Mouse (Mus musculus) G1E (cell line): ENCODE results near the gene Pip4k2b. TPM values are rescaled to one million over a fixed set of nuclear protein-coding genes. Genes with fewer than 3 reads are reported as not detected.

Source experiments
- ATAC-seq: 2 replicates; pipeline ENCODE4 v1.8.0; 2016; ENCODE audit warnings: mild to moderate bottlenecking; ENCODE audit not compliant: insufficient number of reproducible peaks, poor library complexity, low FRiP score, severe bottlenecking; ENCODE audit errors: extremely low read depth
- DNase-seq: peaks from one replicate; pipeline ENCODE4 v3.0.0; 2012; ENCODE audit warnings: low spot score
- H3K27me3 ChIP-seq: 2 replicates; pipeline ENCODE4 v1.6.1; 2012; ENCODE audit warnings: mild to moderate bottlenecking, low read length, inconsistent platforms; ENCODE audit not compliant: insufficient read depth
- H3K36me3 ChIP-seq: replicated peaks from 2 replicates; pipeline ENCODE3; 2012; ENCODE audit warnings: mild to moderate bottlenecking, inconsistent platforms
- H3K4me1 ChIP-seq: 2 replicates; pipeline ENCODE4 v1.6.1; 2012; ENCODE audit warnings: low read depth, low read length, inconsistent platforms, mixed read lengths; ENCODE audit not compliant: insufficient read depth
- H3K4me3 ChIP-seq: 2 replicates; pipeline ENCODE4 v1.5.1; 2012; ENCODE audit warnings: low read depth, mild to moderate bottlenecking, inconsistent platforms, low read length, moderate library complexity, mixed read lengths
- H3K9me3 ChIP-seq: replicated peaks from 2 replicates; pipeline ENCODE4 v1.6.1; 2012; ENCODE audit warnings: inconsistent platforms
- CTCF ChIP-seq: IDR thresholded peaks from 2 replicates; pipeline ENCODE4 v1.5.1; 2012; ENCODE audit warnings: low read depth, low read length, inconsistent platforms, mixed read lengths
- GATA1 ChIP-seq: IDR thresholded peaks from 2 replicates; pipeline ENCODE4 v1.6.1; 2012; ENCODE audit warnings: borderline replicate concordance, low read length, inconsistent platforms, mixed read lengths
- GATA2 ChIP-seq: IDR thresholded peaks from 2 replicates; pipeline ENCODE4 v1.6.1; 2012; ENCODE audit warnings: low read depth, low read length, inconsistent platforms, borderline replicate concordance
- POLR2AphosphoS5 ChIP-seq: IDR thresholded peaks from 2 replicates; pipeline ENCODE4 v1.6.1; 2012; ENCODE audit warnings: low read depth, low read length, inconsistent platforms; ENCODE audit not compliant: insufficient replicate concordance
- TAL1 ChIP-seq: conservative IDR thresholded peaks from 2 replicates; pipeline ENCODE4 v1.6.1; 2012; ENCODE audit warnings: low read depth, low read length, inconsistent platforms, mixed read lengths
- polyA plus RNA-seq: library from polyadenylated mRNA; stranded (reverse); fragments of >175 nt; gene quantifications from 2 replicates; pipeline ENCODE4 v1.2.3, GENCODE M21; 2012
- total RNA-seq, 2 experiments: library from RNA; stranded (forward) in 1 of 2; stranded (reverse) in 1 of 2; fragments of 200-1000 nt in 1 of 2; fragments of >200 nt in 1 of 2; fragmentation: Nextera tagmentation in 1 of 2; gene quantifications; 2 replicates each; pipeline ENCODE4 v1.2.3; 2014 to 2017

Pip4k2b gene
- total and polyA plus RNA-seq, 3 experiments: 16.7 to 25.6 (median 19.6) TPM

GRCm38 (mm10) chr11:97733689-97734088 lies 10.8 kb downstream of the Pip4k2b start:
- no peaks in the 10 kb centered on the region for H3K27me3 ChIP-seq
- TF ChIP-seq TAL1 (no peak), POLR2AphosphoS5 (no peak), GATA2 (no peak), GATA1 (no peak), CTCF (no peak)
- peaks cover 77% of the 10 kb centered on the region for H3K36me3 ChIP-seq
- H3K9me3 ChIP-seq: no peaks in the 10 kb centered on the region
- DNase-seq: no peak
- H3K4me1 ChIP-seq: no peaks in the 10 kb centered on the region; the same call in 1 of the 2 replicates
- no peak for ATAC-seq
- no peak overlapping the region for H3K4me3 ChIP-seq

GRCm38 (mm10) chr11:97728730-97729129 lies 15.8 kb downstream of the Pip4k2b start:
- Histone ChIP-seq H3K4me3 (no peak overlapping the region), H3K36me3 (peaks cover 93% of the 10 kb centered on the region), H3K4me1 (no peaks in the 10 kb centered on the region), H3K27me3 (no peaks in the 10 kb centered on the region), H3K9me3 (no peaks in the 10 kb centered on the region)
- TF ChIP-seq POLR2AphosphoS5 (no peak), GATA2 (no peak), CTCF (no peak)
- DNase-seq (no peak), ATAC-seq (no peak)

- TF ChIP-seq POLR2AphosphoS5: no peak
- Histone ChIP-seq H3K4me1 (no peaks in the 10 kb centered on the region), H3K9me3 (no peaks in the 10 kb centered on the region), H3K4me3 (no peak overlapping the region), H3K27me3 (no peaks in the 10 kb centered on the region), H3K36me3 (peaks cover 94% of the 10 kb centered on the region)
- no peak for DNase-seq
- no peak for ATAC-seq
These were observed 16.2 kb downstream of the Pip4k2b start for GRCm38 (mm10) chr11:97728311-97728710.

- DNase-seq (no peak), ATAC-seq (no peak)
- TF ChIP-seq GATA1: no peak
- no peak for TF ChIP-seq TAL1
- TF ChIP-seq CTCF: no peak
- no peak for TF ChIP-seq POLR2AphosphoS5
- no peak for TF ChIP-seq GATA2
- Histone ChIP-seq H3K4me3 (no peak overlapping the region), H3K4me1 (no peaks in the 10 kb centered on the region), H3K36me3 (peaks cover 97% of the 10 kb centered on the region), H3K9me3 (peaks cover 4% of the 10 kb centered on the region), H3K27me3 (no peaks in the 10 kb centered on the region)
These were observed 20.8 kb downstream of the Pip4k2b start for GRCm38 (mm10) chr11:97723709-97724108.

DNA sequence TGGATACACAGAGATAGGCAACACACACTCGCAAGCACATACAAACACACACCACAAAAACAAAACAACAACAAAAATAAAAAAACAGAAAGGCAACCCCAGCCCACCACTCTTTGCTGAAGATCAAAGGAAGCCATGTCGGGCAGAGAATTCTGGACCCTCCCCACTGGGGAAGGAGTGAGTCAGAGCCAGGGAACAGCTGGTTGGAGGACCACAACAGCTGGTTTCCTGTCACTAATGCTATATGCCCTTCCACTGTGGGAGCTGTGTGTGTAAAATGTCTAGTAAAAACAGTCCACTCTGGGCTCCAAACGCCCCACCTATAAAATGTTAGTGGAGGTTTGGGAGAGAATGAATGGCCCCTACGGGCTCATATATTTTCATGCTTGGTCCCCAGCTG lies 23.2 kb downstream of the Pip4k2b start:
- no peaks in the 10 kb centered on the region for H3K27me3 ChIP-seq

GRCm38 (mm10) chr11:97719041-97719440 lies 25.5 kb downstream of the Pip4k2b start:
- H3K4me1 ChIP-seq: no peaks in the 10 kb centered on the region
- H3K4me3 ChIP-seq: no peak overlapping the region
- H3K27me3 ChIP-seq: no peaks in the 10 kb centered on the region
- TF ChIP-seq CTCF: no peak
- no peak for TF ChIP-seq GATA2
- no peak for TF ChIP-seq POLR2AphosphoS5
- no peak for TF ChIP-seq TAL1
- no peak for TF ChIP-seq GATA1
- H3K36me3 ChIP-seq: peaks cover 94% of the 10 kb centered on the region
- H3K9me3 ChIP-seq: peaks cover 4% of the 10 kb centered on the region
- DNase-seq (no peak), ATAC-seq (no peak)

More for the DNA sequence above, 23.2 kb downstream of the Pip4k2b start:
- Histone ChIP-seq H3K4me1 (no peaks in the 10 kb centered on the region), H3K36me3 (peaks cover 94% of the 10 kb centered on the region), H3K9me3 (peaks cover 4% of the 10 kb centered on the region), H3K4me3 (no peak overlapping the region)
- DNase-seq (no peak), ATAC-seq (no peak)
- TF ChIP-seq TAL1 (no peak), CTCF (no peak), GATA2 (no peak), POLR2AphosphoS5 (no peak), GATA1 (no peak)

DNA sequence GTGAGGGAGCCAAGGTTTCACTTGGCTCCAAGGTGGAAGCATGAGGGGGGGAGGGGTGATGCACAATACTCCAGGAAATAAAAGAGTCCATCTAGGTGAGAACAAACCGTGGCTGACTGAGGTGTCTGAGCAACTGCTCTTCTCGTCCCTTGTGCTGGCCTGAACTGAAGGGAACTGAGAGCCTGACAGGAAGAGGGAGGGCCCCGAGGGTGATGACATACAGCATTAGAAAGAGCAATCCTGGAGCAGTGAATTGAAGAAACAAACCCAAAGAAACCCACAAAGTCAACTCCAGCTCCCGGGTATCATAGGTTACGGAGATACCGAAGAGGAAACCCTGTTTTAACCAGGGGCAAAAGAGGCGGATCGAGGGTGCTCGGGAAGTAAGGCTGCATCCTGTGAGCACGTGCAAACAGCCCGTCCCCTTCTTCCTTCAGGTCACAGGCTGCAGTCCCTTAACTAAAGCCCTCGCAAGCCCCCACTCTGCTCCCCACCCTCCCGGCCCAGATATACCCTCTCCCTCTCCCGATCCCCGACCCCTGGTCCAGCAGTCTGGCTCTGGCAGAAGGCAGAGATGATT lies 26.1 kb downstream of the Pip4k2b start:
- Histone ChIP-seq H3K4me1 (0 out of 2 replicates have a peak, but pooled peaks cover 3% of the 10 kb centered on the region), H3K36me3 (peaks cover 94% of the 10 kb centered on the region)
- ATAC-seq: no peak

More for the DNA sequence above, 26.1 kb downstream of the Pip4k2b start:
- H3K9me3 ChIP-seq: peaks cover 4% of the 10 kb centered on the region
- H3K27me3 ChIP-seq: no peaks in the 10 kb centered on the region
- no peak overlapping the region for H3K4me3 ChIP-seq
- TF ChIP-seq POLR2AphosphoS5 (no peak), GATA1 (no peak), GATA2 (no peak), TAL1 (no peak), CTCF (no peak)
- no peak for DNase-seq
